Mouse (Mus musculus) embryonic facial prominence, embryonic 10.5 days (tissue): ENCODE measurements at regions not wholly inside any gene's neighbourhood (a gene's known extent, or its start where the extent isn't known, plus 50 kb on each side); places are given as distances from the start of the nearest gene placed in this dataset.

Source experiments
- DNase-seq: peaks from one replicate; pipeline ENCODE4 v3.0.0-alpha.2; 2017; ENCODE audit warnings: low spot score
- H3K27ac ChIP-seq: fragments of 300-500 bp; sonication (generic); replicated peaks from 2 replicates; pipeline ENCODE4 v1.5.1; 2016; ENCODE audit warnings: mild to moderate bottlenecking
- H3K27me3 ChIP-seq: fragments of 300-500 bp; sonication (generic); replicated peaks from 2 replicates; pipeline ENCODE4 v1.6.1; 2016; ENCODE audit warnings: low read depth, mild to moderate bottlenecking; ENCODE audit not compliant: poor library complexity, severe bottlenecking
- H3K36me3 ChIP-seq: fragments of 300-500 bp; sonication (generic); replicated peaks from 2 replicates; pipeline ENCODE4 v1.6.1; 2016; ENCODE audit warnings: mild to moderate bottlenecking, moderate library complexity
- H3K4me1 ChIP-seq: fragments of 300-500 bp; sonication (generic); 2 replicates; pipeline ENCODE4 v1.6.1; 2016
- H3K4me3 ChIP-seq: fragments of 300-500 bp; sonication (generic); 2 replicates; pipeline ENCODE4 v1.5.1; 2016; ENCODE audit warnings: mild to moderate bottlenecking, moderate library complexity
- H3K9me3 ChIP-seq: fragments of 300-500 bp; sonication (generic); 2 replicates; pipeline ENCODE4 v1.6.1; 2016; ENCODE audit warnings: mild to moderate bottlenecking
- WGBS: fragments of 180-500 bp; shearing (Covaris S2); methylation state at CpG from one replicate; pipeline ENCODE4 v1.1.7; 2016; 5-methylcytosine and 5-hydroxymethylcytosine counted together

GRCm38 (mm10) chr8:92115479-92116267 lies 241.8 kb upstream of the Irx5 start:
- Histone ChIP-seq H3K27me3 (peaks cover 55% of the 10 kb centered on the region), H3K4me3 (no peak overlapping the region), H3K9me3 (no peaks in the 10 kb centered on the region), H3K36me3 (no peaks in the 10 kb centered on the region), H3K27ac (peak overlapping the region; percentile 75), H3K4me1 (peaks cover 27% of the 10 kb centered on the region)
- no peak for DNase-seq
- 85% methylated on average over 15 of the region's 15 CpGs for WGBS

DNA sequence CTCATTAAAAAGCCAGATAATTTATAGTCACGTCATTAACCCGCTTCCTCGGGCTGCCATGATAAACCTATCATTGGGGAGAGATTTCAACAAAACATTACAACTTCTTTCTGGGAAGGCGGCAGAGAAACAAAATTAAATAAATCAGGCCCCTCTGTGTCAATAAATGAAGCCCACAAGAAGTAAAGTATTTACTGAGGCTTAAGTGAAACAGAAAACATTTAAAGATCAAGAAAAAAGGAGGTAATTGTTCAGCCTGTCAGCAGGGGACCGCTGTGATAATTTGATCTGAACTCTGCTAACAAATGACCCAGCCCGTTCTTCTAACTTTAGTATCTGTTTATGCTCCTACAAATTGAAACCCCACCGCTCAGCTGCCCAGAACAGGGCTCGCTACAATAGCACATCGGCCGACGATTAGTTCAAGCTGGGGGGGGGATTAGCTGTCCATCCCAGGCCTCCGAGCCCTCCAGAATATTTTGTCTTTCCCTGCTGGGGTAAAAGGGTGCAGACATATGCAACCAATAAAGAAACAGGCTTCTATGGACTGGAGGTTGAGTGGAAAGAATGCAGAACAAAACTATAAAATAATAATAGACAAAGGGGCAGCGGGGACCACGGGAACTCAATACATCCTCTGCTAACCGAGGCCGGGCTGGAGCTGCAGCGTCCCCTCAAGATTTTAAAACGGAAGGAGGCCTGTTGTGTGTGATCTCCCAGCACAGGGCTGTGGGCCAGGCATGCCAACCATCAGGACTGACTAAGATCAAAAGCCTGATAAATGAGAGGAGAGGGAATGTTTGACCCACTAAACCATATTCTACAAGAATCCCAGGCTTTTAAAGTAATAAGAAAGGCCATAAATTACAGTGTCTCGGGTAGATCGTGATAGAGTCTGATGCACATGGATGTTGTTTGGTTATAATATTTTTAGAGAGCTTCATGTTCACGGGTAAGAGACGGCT lies 242.8 kb upstream of the Irx5 start:
- H3K36me3 ChIP-seq, result no peaks in the 10 kb centered on the region
- 19% methylated on average over 22 of the region's 22 CpGs for WGBS
- H3K9me3 ChIP-seq, result no peaks in the 10 kb centered on the region
- H3K27ac ChIP-seq, result peak overlapping the region; percentile 75
- peak; percentile 77 for DNase-seq
- H3K4me3 ChIP-seq, result peak overlapping the region; percentile 33
- H3K4me1 ChIP-seq, result peaks cover 27% of the 10 kb centered on the region
- peaks cover 44% of the 10 kb centered on the region for H3K27me3 ChIP-seq

DNA sequence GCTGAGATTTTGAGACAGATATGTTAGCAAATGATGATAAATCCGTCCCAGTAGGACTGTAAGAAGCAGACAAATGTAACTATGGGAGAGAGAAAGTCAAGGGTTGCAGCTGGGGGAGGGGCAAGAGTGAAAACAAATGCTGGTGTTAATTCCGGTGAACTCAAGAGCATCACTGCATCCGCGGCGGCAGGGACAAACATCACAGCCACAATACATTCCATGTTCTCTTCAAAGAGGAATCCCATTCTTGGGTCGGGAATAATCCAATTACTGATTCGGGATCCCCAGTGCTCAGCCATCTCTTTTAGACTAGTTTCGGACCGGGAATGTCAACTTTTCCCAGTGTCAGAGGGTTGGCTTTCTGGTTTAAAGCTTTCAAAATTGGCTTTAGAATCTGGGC lies 243.5 kb upstream of the Irx5 start:
- Histone ChIP-seq H3K4me3 (peak overlapping the region; percentile 33; the same call in 1 of the 2 replicates), H3K4me1 (peaks cover 27% of the 10 kb centered on the region), H3K36me3 (no peaks in the 10 kb centered on the region), H3K9me3 (no peaks in the 10 kb centered on the region), H3K27me3 (peaks cover 37% of the 10 kb centered on the region), H3K27ac (peak overlapping the region; percentile 75)
- WGBS, result 4% methylated on average over 9 of the region's 9 CpGs
- DNase-seq, result peak; percentile 66

DNA sequence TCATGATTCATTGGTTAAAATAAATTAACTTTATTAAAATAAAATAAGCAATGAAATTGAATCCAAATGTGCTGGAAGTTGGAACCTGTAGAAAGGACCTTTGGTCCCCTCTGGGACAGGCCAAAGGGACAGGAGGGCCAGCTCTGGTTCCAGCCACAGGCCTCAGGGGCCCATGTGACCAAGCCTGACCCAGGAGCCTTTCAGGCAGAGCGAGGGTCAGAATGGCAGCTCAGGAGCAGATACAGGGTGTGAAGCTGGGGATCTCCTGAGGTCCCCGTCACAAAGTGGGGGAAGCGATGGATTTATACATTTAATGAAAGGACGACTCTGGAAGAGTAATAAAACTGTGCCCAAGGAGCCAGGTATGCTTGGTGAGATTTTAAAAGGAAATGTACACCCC lies 244.0 kb upstream of the Irx5 start:
- peaks cover 32% of the 10 kb centered on the region for H3K27me3 ChIP-seq

GRCm38 (mm10) chr8:92104561-92104960 lies 252.9 kb upstream of the Irx5 start:
- no peaks in the 10 kb centered on the region for H3K4me1 ChIP-seq
- H3K4me3 ChIP-seq, result no peak overlapping the region
- no peak overlapping the region for H3K27ac ChIP-seq
- peaks cover 5% of the 10 kb centered on the region; the same call in 1 of the 2 replicates for H3K27me3 ChIP-seq
- no peaks in the 10 kb centered on the region for H3K9me3 ChIP-seq
- no peak for DNase-seq
- WGBS, result 66% methylated on average over 6 of the region's 6 CpGs
- H3K36me3 ChIP-seq, result no peaks in the 10 kb centered on the region

More for the DNA sequence above, 244.0 kb upstream of the Irx5 start:
- Histone ChIP-seq H3K36me3 (no peaks in the 10 kb centered on the region), H3K27ac (peak overlapping the region; percentile 75), H3K9me3 (no peaks in the 10 kb centered on the region), H3K4me1 (peaks cover 27% of the 10 kb centered on the region), H3K4me3 (no peak overlapping the region)
- WGBS, result 28% methylated on average over 4 of the region's 4 CpGs
- peak; percentile 37 for DNase-seq

GRCm38 (mm10) chr8:92102521-92102920 lies 254.9 kb upstream of the Irx5 start:
- Histone ChIP-seq H3K4me3 (no peak overlapping the region), H3K9me3 (no peaks in the 10 kb centered on the region), H3K27me3 (peaks cover 12% of the 10 kb centered on the region; the same call in 1 of the 2 replicates), H3K4me1 (no peaks in the 10 kb centered on the region), H3K36me3 (no peaks in the 10 kb centered on the region), H3K27ac (no peak overlapping the region)
- no peak for DNase-seq
- WGBS, result 92% methylated on average over 4 of the region's 4 CpGs

- Histone ChIP-seq H3K27ac (no peak overlapping the region), H3K27me3 (peaks cover 18% of the 10 kb centered on the region; the same call in 1 of the 2 replicates), H3K4me1 (no peaks in the 10 kb centered on the region), H3K9me3 (no peaks in the 10 kb centered on the region), H3K4me3 (no peak overlapping the region), H3K36me3 (no peaks in the 10 kb centered on the region)
- WGBS, result 80% methylated on average over 12 of the region's 12 CpGs
- DNase-seq, result no peak
These were observed 262.1 kb upstream of the Irx5 start for GRCm38 (mm10) chr8:92095276-92095675.

- peaks cover 9% of the 10 kb centered on the region for H3K27me3 ChIP-seq
- DNase-seq, result peak; percentile 34
- WGBS, result 60% methylated on average over 2 of the region's 2 CpGs
These were observed 273.3 kb upstream of the Irx5 start for GRCm38 (mm10) chr8:92084124-92084523.

DNA sequence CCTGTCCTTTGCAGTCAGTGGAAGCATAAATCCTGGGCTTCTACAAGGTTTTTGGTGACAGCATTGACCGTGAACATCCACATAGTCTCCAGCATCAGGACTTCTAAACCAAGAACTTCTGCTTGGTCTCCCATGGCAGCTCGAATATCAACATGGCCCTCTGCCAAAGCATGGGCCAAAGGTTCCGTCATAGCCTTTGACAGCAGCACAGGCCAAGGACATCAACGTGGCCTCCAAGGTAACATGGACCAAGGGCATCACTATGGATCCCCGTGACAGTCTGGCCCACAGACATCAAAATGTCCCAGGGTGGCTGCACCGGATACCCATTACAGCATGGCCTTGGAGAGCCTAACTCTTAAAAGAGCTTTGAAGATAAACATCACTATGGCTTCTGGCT lies 275.5 kb upstream of the Irx5 start:
- 92% methylated on average over 6 of the region's 6 CpGs for WGBS
- H3K36me3 ChIP-seq, result no peaks in the 10 kb centered on the region
- peaks cover 22% of the 10 kb centered on the region for H3K27me3 ChIP-seq
- H3K27ac ChIP-seq, result no peak overlapping the region
- no peak overlapping the region for H3K4me3 ChIP-seq
- peaks cover 19% of the 10 kb centered on the region for H3K4me1 ChIP-seq
- no peak for DNase-seq
- H3K9me3 ChIP-seq, result no peaks in the 10 kb centered on the region

More at GRCm38 (mm10) chr8:92084124-92084523, 273.3 kb upstream of the Irx5 start:
- Histone ChIP-seq H3K36me3 (no peaks in the 10 kb centered on the region), H3K9me3 (no peaks in the 10 kb centered on the region), H3K4me3 (no peak overlapping the region), H3K27ac (no peak overlapping the region), H3K4me1 (peaks cover 17% of the 10 kb centered on the region)

DNA sequence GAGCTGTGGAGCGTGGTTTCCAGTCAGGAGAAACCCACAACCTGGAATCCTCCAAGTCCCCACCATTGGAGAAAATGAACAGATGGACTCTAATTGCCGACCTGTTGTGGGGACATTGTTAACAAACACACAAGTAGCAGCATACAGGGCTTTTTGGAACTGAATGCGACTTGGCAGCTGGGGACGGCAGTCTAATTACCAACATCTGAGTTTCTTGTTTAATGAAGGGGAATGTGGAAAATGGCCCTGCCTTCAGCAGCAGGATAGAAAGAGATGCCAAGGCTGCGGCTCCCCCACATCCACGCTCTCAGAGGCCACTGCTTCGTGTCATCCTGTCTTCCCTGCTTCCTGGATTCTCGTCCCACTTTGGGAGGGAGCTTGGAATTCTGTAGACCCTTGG lies 276.6 kb upstream of the Irx5 start:
- DNase-seq, result no peak
- peaks cover 19% of the 10 kb centered on the region for H3K4me1 ChIP-seq
- H3K27ac ChIP-seq, result no peak overlapping the region
- WGBS, result 82% methylated on average over 8 of the region's 8 CpGs
- H3K4me3 ChIP-seq, result no peak overlapping the region
- no peaks in the 10 kb centered on the region for H3K36me3 ChIP-seq
- H3K27me3 ChIP-seq, result peaks cover 33% of the 10 kb centered on the region
- H3K9me3 ChIP-seq, result no peaks in the 10 kb centered on the region

- WGBS, result 51% methylated on average over 7 of the region's 7 CpGs
- Histone ChIP-seq H3K4me1 (peaks cover 9% of the 10 kb centered on the region), H3K9me3 (no peaks in the 10 kb centered on the region), H3K27me3 (peaks cover 65% of the 10 kb centered on the region), H3K4me3 (no peak overlapping the region), H3K36me3 (no peaks in the 10 kb centered on the region), H3K27ac (no peak overlapping the region)
- no peak for DNase-seq
These were observed 275.7 kb upstream of the Irx3 start for GRCm38 (mm10) chr8:92077611-92078010.

- 5% methylated on average over 6 of the region's 6 CpGs for WGBS
- H3K9me3 ChIP-seq, result no peaks in the 10 kb centered on the region
- H3K27me3 ChIP-seq, result peaks cover 98% of the 10 kb centered on the region
- peaks cover 23% of the 10 kb centered on the region for H3K4me1 ChIP-seq
- H3K4me3 ChIP-seq, result no peak overlapping the region
- no peaks in the 10 kb centered on the region for H3K36me3 ChIP-seq
- peak overlapping the region; percentile 24; the same call in 1 of the 2 replicates for H3K27ac ChIP-seq
- no peak for DNase-seq
These were observed 270.4 kb upstream of the Irx3 start for GRCm38 (mm10) chr8:92072254-92072615.
